Mouse (Mus musculus) CH12.LX (cell line): ENCODE results near the gene Nktr. TPM values are rescaled to one million over a fixed set of nuclear protein-coding genes. Genes with fewer than 3 reads are reported as not detected.

Source experiments
- DNase-seq: peaks from one replicate; pipeline ENCODE4 v3.0.0-alpha.2; 2013; ENCODE audit errors: extremely low read depth
- H3K27ac ChIP-seq: 2 replicates; pipeline ENCODE4 v1.5.1; 2012; ENCODE audit warnings: low read depth, mild to moderate bottlenecking, control low read depth, moderate library complexity; ENCODE audit not compliant: insufficient read depth
- H3K27me3 ChIP-seq: replicated peaks from 2 replicates; pipeline ENCODE3; 2012; ENCODE audit warnings: inconsistent platforms
- H3K36me3 ChIP-seq, 2 experiments: replicated peaks in 1 of 2; 2 replicates each; pipeline versions ENCODE3 to v1.6.1; 2012; ENCODE audit warnings: inconsistent platforms in 1 of 2, low read length in 1 of 2, mild to moderate bottlenecking in 1 of 2, mixed read lengths in 1 of 2, moderate library complexity in 1 of 2; ENCODE audit not compliant: control insufficient read depth in 1 of 2, insufficient read depth in 1 of 2
- H3K4me1 ChIP-seq, 2 experiments: 2 replicates each; pipeline ENCODE4 v1.6.1; 2012; ENCODE audit warnings: inconsistent platforms in 1 of 2, moderate library complexity in 1 of 2; ENCODE audit not compliant: insufficient read depth in 2 of 2, control insufficient read depth in 1 of 2
- H3K4me2 ChIP-seq: 2 replicates; pipeline ENCODE4 v1.6.1; 2012; ENCODE audit warnings: low read depth, mild to moderate bottlenecking, control low read depth; ENCODE audit not compliant: poor library complexity, insufficient read depth, severe bottlenecking
- H3K4me3 ChIP-seq, 3 experiments: fragments of 150-350 bp in 1 of 3; sonication (generic) in 1 of 3; replicated peaks in 1 of 3; 2 replicates each; pipeline versions ENCODE3 to v1.5.1; 2011 to 2012; ENCODE audit warnings: low read depth in 2 of 3, low read length in 2 of 3, mild to moderate bottlenecking in 2 of 3, moderate library complexity in 2 of 3, control low read depth in 1 of 3, improper control_type of control experiment in 1 of 3, inconsistent platforms in 1 of 3, mixed read lengths in 1 of 3; ENCODE audit not compliant: poor library complexity in 1 of 3
- H3K79me2 ChIP-seq: replicated peaks from 2 replicates; pipeline ENCODE4 v1.6.1; 2012; ENCODE audit warnings: mild to moderate bottlenecking, moderate library complexity; ENCODE audit not compliant: control insufficient read depth, poor library complexity, insufficient read depth, severe bottlenecking; ENCODE audit errors: extremely low read depth
- H3K9ac ChIP-seq: 2 replicates; pipeline ENCODE4 v1.6.1; 2012; ENCODE audit warnings: low read depth, mild to moderate bottlenecking, control low read depth, moderate library complexity; ENCODE audit not compliant: insufficient read depth
- H3K9me3 ChIP-seq: replicated peaks from 2 replicates; pipeline ENCODE3; 2012; ENCODE audit warnings: low read length, inconsistent platforms, mixed read lengths
- CHD1 ChIP-seq: IDR thresholded peaks from 2 replicates; pipeline ENCODE4 v1.6.1; 2012; ENCODE audit warnings: low read depth, low read length, improper control_type of control experiment, inconsistent platforms
- CHD2 ChIP-seq: IDR thresholded peaks from 2 replicates; pipeline ENCODE4 v1.6.1; 2011; ENCODE audit warnings: low read length, improper control_type of control experiment
- CTCF ChIP-seq, 2 experiments: IDR thresholded peaks in 1 of 2; conservative IDR thresholded peaks in 1 of 2; 2 replicates each; pipeline ENCODE4 v1.5.1; 2011 to 2012; ENCODE audit warnings: low read depth in 2 of 2, low read length in 2 of 2, improper control_type of control experiment in 1 of 2, inconsistent platforms in 1 of 2, mild to moderate bottlenecking in 1 of 2, moderate library complexity in 1 of 2
- E2F4 ChIP-seq: IDR thresholded peaks from 2 replicates; pipeline ENCODE4 v1.6.1; 2011; ENCODE audit warnings: low read depth, low read length, improper control_type of control experiment; ENCODE audit not compliant: insufficient replicate concordance
- ELF1 ChIP-seq: IDR thresholded peaks from 2 replicates; pipeline ENCODE4 v1.6.1; 2014; ENCODE audit warnings: low read depth, mild to moderate bottlenecking, inconsistent platforms, low read length, improper control_type of control experiment
- EP300 ChIP-seq: IDR thresholded peaks from 2 replicates; pipeline ENCODE4 v1.6.1; 2011; ENCODE audit warnings: low read length, improper control_type of control experiment
- ETS1 ChIP-seq: conservative IDR thresholded peaks from 2 replicates; pipeline ENCODE4 v1.6.1; 2012; ENCODE audit warnings: low read depth, mild to moderate bottlenecking, inconsistent platforms, low read length, improper control_type of control experiment, moderate library complexity
- HCFC1 ChIP-seq: IDR thresholded peaks from 2 replicates; pipeline ENCODE4 v1.6.1; 2012; ENCODE audit warnings: low read depth, mild to moderate bottlenecking, inconsistent platforms, low read length, improper control_type of control experiment
- IRF4 ChIP-seq: IDR thresholded peaks from 2 replicates; pipeline ENCODE4 v1.6.1; 2014; ENCODE audit warnings: low read depth, mild to moderate bottlenecking, inconsistent platforms, low read length, improper control_type of control experiment
- JUND ChIP-seq: conservative IDR thresholded peaks from 2 replicates; pipeline ENCODE4 v1.6.1; 2011; ENCODE audit warnings: low read depth, low read length, improper control_type of control experiment
- KAT2A ChIP-seq: IDR thresholded peaks from 2 replicates; pipeline ENCODE4 v1.6.1; 2012; ENCODE audit warnings: low read length, improper control_type of control experiment, inconsistent platforms; ENCODE audit not compliant: insufficient replicate concordance
- MAZ ChIP-seq: IDR thresholded peaks from 2 replicates; pipeline ENCODE4 v1.6.1; 2012; ENCODE audit warnings: low read depth, mild to moderate bottlenecking, inconsistent platforms, low read length, improper control_type of control experiment, moderate library complexity
- MEF2A ChIP-seq: IDR thresholded peaks from 2 replicates; pipeline ENCODE4 v1.6.1; 2014; ENCODE audit warnings: low read depth, mild to moderate bottlenecking, inconsistent platforms, low read length, improper control_type of control experiment, borderline replicate concordance
- MYC ChIP-seq: IDR thresholded peaks from 2 replicates; pipeline ENCODE4 v1.6.1; 2011; ENCODE audit warnings: low read depth, mild to moderate bottlenecking, improper control_type of control experiment, low read length
- NELFE ChIP-seq: IDR thresholded peaks from 2 replicates; pipeline ENCODE4 v1.6.1; 2011; ENCODE audit warnings: low read depth, low read length, improper control_type of control experiment
- PAX5 ChIP-seq: IDR thresholded peaks from 2 replicates; pipeline ENCODE4 v1.6.1; 2012; ENCODE audit warnings: low read length, inconsistent platforms, mixed read lengths
- POLR2AphosphoS2 ChIP-seq: IDR thresholded peaks from 2 replicates; pipeline ENCODE4 v1.6.1; 2011; ENCODE audit warnings: low read depth, low read length, improper control_type of control experiment
- RAD21 ChIP-seq: IDR thresholded peaks from 2 replicates; pipeline ENCODE4 v1.6.1; 2011; ENCODE audit warnings: low read depth, mild to moderate bottlenecking, low read length, improper control_type of control experiment, moderate library complexity
- SIN3A ChIP-seq: IDR thresholded peaks from 2 replicates; pipeline ENCODE4 v1.6.1; 2012; ENCODE audit warnings: low read length, improper control_type of control experiment, inconsistent platforms
- TCF12 ChIP-seq: IDR thresholded peaks from 2 replicates; pipeline ENCODE4 v1.6.1; 2014; ENCODE audit warnings: low read depth, mild to moderate bottlenecking, inconsistent platforms, low read length, improper control_type of control experiment
- USF1 ChIP-seq: IDR thresholded peaks from 2 replicates; pipeline ENCODE4 v1.6.1; 2014; ENCODE audit warnings: low read depth, mild to moderate bottlenecking, inconsistent platforms, low read length, improper control_type of control experiment
- USF2 ChIP-seq: conservative IDR thresholded peaks from 2 replicates; pipeline ENCODE4 v1.6.1; 2011; ENCODE audit warnings: low read depth, low read length, improper control_type of control experiment
- dilution Hi-C: fragments of 300-500 bp; cut with MboI; formaldehyde crosslinking; loops from 2 replicates; pipeline ENCODE4 v1.14.3; 2020; ENCODE audit warnings: low sequenced_read_pairs; ENCODE audit not compliant: extremely low pct_unique_long_range_greater_than_20kb, extremely low pct_ligation_motif_present
- in situ Hi-C: fragments of 300-500 bp; cut with MboI; formaldehyde crosslinking; loops from 3 replicates; pipeline ENCODE4 v1.14.3; 2019; ENCODE audit warnings: low sequenced_read_pairs, low pct_ligation_motif_present, low pct_unique_long_range_greater_than_20kb, mixed read lengths
- polyA plus RNA-seq: library from polyadenylated mRNA; unstranded; fragments of >175 nt; gene quantifications from 2 replicates; pipeline ENCODE4 v1.2.1, GENCODE M21; 2012; ENCODE audit warnings: low read depth; ENCODE audit not compliant: insufficient read length
- total RNA-seq, 2 experiments: library from RNA; depleted of rRNA; stranded (reverse); fragments of 300-350 nt in 1 of 2; fragments of >200 nt in 1 of 2; gene quantifications; 2 replicates each; pipeline ENCODE4 v1.2.3; 2012 to 2014

Nktr gene
- total and polyA plus RNA-seq, 3 experiments, result 31.0 to 65.0 (median 32.2) TPM

DNA sequence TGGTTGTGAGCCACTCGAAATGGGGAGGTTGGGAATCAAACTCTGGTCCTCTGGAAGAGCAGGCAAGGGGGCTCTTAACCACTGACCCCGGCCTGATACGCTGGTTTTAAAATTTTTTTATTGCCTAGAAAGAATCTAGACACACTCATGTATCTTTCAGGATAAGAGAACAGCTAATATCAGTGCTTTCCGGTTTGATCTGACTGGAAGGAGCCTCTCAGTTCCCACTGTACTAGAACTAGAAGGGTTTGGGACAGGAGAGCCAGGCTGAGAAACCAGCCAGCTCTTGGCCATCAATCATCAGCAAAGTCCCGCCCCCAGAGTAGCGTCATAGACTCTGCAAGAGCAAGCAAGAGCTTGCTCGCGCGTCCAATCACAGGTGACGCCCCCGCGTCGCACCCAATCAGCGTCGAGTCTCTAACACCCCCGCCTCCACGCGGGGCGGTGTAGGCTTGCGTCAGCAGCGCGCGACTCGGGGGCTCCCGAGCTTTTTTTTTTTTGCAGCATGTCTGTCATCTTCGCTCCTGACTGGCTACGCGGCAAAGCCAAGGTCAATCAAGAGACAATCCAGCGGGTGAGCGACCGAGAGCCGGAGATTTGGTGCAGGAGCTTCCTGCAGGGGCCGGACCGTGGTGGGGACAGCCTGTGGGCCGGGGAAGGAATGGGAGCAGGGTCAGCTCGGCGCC is 8.9 kb upstream of the Nktr start, which contains the start of gene Ss18l2 (continued):
- TF ChIP-seq MAZ (peak; percentile 96), NELFE (peak; percentile 65; the same call in 1 of the 2 replicates), E2F4 (peak; percentile 63; the same call in 1 of the 2 replicates), TCF12 (peak; percentile 80), SIN3A (peak; percentile 93), IRF4 (peak; percentile 68; the same call in 1 of the 2 replicates), PAX5 (no peak), ELF1 (peak; percentile 57)

DNA sequence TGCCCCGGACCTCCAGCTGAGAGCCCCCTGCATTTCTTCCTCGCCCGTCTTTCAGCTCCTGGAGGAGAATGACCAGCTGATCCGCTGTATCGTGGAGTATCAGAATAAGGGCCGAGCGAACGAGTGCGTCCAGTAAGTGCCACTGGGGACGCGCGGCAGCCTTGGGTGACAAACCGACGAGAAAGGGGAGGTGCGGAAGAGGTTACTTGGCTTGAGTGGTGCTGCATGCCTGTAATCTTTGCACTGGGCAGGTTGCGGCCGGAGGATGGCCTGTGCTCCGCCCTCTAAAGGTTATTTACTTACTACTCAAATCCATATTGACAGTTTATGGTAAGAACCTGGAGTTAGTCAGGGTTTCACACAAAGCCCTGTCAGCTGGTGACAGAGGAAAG is 8.4 kb upstream of the Nktr start:
- H3K36me3 ChIP-seq, result peaks cover 7 to 25% of the 10 kb centered on the region in 2 experiments
- no peaks in the 10 kb centered on the region for H3K9me3 ChIP-seq
- peak overlapping the region; percentile 91 for H3K4me2 ChIP-seq
- H3K9ac ChIP-seq, result peak overlapping the region; percentile 96
- dilution Hi-C loops, result no loop called here
- peak; percentile 27 for DNase-seq
- H3K27ac ChIP-seq, result peak overlapping the region; percentile 65
- H3K79me2 ChIP-seq, result peaks cover 9% of the 10 kb centered on the region
- in situ Hi-C loops, result no loop called here
- peaks cover 13 to 33% of the 10 kb centered on the region in 2 experiments for H3K4me1 ChIP-seq
- H3K4me3 ChIP-seq, result peak overlapping the region; percentile 87 to 96 (median 94)
- TF ChIP-seq CHD1 (no peak), CHD2 (no peak), KAT2A (no peak), EP300 (no peak), TCF12 (no peak), MEF2A (no peak), USF1 (no peak), ELF1 (no peak), MYC (no peak), ETS1 (no peak), CTCF (conservative IDR thresholded peaks at IDR 0.05 in 1 of 2, IDR thresholded peaks at IDR 0.05 in 1 of 2; ENCODE audit: low read depth in 2 of 2, low read length in 2 of 2) (no peak), E2F4 (no peak), MAZ (no peak), RAD21 (no peak)
- H3K27me3 ChIP-seq, result no peaks in the 10 kb centered on the region

DNA sequence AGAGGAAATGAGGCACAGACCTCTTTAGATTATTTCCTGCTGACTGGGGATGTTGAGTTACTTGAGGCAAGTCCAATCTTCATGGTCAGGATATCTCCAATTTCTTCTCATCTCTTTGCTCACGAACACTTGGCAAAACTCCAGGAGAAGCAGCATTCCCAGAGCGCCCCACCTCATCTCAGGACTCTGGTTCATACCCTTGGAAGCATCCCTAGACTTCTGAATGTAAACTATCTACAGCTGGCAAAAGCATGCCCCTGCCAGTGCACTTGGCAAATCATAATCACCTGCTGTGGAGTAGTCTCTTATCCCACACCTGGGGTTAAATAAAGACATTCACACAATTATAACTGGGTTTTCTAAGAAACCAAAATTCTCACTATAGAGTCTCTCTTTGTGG is 1.9 kb upstream of the Nktr start:
- in situ Hi-C loops (no loop called here), dilution Hi-C loops (no loop called here)
- no peak overlapping the region for H3K4me2 ChIP-seq
- peaks cover 24% of the 10 kb centered on the region for H3K79me2 ChIP-seq
- H3K4me3 ChIP-seq, result no peak overlapping the region
- no peak overlapping the region for H3K9ac ChIP-seq
- H3K27me3 ChIP-seq, result no peaks in the 10 kb centered on the region
- peaks cover 10% of the 10 kb centered on the region for H3K9me3 ChIP-seq
- H3K36me3 ChIP-seq, result peaks cover 7 to 23% of the 10 kb centered on the region in 2 experiments
- H3K27ac ChIP-seq, result no peak overlapping the region
- TF ChIP-seq RAD21, result no peak
- no peak for TF ChIP-seq KAT2A
- no peak for TF ChIP-seq USF2
- TF ChIP-seq JUND, result no peak
- TF ChIP-seq PAX5, result no peak
- TF ChIP-seq HCFC1, result no peak
- no peak for TF ChIP-seq POLR2AphosphoS2
- peaks cover 2 to 25% of the 10 kb centered on the region in 2 experiments; a peak in 2 of 4 replicates for H3K4me1 ChIP-seq
- no peak for DNase-seq
